Mouse (Mus musculus): Measurements from ENCODE around the gene Irgm1.
"Not testable (repeated sequence)": the region's sequence is repeated elsewhere in the genome, so short reads cannot be mapped to it uniquely, and the experiment has no call there.

The Irgm1 gene

DNA sequence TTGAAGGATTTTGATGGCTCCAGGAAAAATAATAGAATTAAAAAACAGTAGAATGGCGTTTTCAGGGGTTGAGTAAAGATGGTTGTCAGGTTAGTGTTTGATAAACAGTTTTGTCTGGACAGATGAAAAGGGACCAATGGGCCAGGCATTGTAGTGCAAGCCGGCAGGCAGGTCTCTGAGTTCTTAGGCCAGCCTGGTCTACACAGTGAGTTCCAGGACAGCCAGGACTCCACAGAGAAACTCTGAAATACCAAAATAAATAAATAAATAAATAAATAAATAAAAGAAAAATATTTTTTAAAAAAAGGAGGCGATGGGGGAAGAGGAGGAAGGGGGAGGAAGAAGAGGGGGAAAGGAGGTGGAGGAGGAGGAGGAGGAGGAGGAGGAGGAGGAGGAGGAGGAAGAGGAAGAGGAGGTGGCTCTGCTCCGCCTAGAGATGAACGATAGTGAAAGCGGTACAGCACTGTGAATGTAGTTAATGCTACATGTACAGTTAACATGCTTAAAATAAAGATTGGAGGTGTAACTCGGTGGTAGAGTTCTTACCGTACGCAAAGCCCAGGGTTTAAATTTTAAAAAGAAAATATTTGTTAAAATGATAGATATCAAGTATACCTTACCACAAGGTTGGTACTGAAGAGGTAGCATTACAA, 38.3 kb downstream of the Irgm1 start:
- DNase-seq (ENCODE audit: low spot score in 2 of 2): no peak

DNA sequence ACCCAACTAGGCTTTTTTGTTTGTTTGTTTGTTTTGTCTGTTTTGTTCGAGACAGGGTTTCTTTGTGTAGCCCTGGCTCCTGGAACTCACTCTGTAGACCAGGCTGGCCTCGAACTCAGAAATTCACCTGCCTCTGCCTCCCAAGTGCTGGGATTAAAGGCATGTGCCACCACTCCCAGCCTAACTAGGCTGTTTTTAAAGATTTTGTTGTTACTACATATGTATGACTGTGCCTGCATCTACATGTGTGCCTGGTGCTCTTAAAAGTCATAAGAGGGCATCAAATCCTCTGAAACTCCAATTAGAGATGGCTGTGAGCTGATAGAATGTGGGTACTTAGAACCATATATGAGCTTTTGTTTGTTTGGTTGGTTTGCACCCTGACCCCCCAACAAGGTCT, 40.2 kb downstream of the Irgm1 start:
- no peak for DNase-seq (ENCODE audit: low spot score in 2 of 2)

DNA sequence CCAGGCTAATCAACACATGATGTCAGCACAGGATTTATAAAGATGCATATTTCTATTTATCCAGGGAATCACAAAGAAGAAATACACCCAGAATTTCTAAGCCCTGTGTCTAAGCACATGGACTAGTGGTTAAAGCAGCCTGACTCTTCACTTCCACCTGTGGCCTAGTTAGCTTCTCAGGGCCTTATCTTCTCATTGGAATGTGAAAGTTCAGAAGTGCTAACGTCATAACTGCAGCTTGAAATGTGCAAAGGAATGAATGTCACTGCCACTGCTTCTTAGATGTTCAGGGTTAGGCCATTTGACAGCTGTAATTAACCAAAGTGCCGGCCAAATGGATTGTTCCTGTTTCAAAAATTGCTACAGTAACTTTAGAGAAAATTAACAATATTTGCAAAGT, 41.2 kb downstream of the Irgm1 start:
- no peak for DNase-seq (ENCODE audit: low spot score in 2 of 2)

DNA sequence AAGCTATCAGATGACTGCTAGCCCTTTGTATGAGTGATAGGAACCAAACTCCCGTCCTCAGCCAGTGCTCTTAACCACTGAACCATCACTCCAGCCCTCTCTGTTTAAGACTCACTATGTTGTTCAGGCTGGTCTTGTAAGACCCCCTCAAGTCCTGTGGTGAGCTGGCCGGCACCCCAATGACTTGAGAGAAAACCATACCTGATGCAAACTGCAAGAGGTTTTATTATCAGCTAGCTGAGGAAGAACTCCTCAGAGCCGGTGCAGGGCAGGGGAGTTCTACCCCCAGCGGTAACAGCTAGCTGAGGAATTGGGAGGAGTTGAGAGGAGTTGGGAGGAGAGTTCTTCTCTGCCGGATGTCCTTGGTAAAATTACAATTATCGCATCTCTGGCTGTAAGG, 43.6 kb downstream of the Irgm1 start:
- DNase-seq (ENCODE audit: low spot score in 2 of 2): no peak

DNA sequence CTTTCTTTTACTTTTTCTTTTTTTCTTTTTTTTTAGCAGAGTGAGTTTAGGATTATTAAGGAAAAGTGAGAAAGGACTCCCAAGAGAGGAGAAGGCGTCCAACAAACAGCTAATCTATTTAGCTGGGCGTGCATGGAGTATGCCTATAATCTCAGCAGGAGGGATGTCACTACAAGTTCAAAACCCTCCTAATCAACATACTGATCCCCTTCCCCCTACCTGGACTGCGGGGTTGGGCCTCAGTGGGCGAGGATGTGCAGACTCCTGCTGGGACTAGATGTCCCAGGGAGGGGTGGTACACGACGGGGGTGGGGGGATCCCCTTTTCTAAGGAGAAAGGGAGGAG, 44.8 kb downstream of the Irgm1 start:
- no peak for DNase-seq (ENCODE audit: low spot score in 2 of 2)

DNA sequence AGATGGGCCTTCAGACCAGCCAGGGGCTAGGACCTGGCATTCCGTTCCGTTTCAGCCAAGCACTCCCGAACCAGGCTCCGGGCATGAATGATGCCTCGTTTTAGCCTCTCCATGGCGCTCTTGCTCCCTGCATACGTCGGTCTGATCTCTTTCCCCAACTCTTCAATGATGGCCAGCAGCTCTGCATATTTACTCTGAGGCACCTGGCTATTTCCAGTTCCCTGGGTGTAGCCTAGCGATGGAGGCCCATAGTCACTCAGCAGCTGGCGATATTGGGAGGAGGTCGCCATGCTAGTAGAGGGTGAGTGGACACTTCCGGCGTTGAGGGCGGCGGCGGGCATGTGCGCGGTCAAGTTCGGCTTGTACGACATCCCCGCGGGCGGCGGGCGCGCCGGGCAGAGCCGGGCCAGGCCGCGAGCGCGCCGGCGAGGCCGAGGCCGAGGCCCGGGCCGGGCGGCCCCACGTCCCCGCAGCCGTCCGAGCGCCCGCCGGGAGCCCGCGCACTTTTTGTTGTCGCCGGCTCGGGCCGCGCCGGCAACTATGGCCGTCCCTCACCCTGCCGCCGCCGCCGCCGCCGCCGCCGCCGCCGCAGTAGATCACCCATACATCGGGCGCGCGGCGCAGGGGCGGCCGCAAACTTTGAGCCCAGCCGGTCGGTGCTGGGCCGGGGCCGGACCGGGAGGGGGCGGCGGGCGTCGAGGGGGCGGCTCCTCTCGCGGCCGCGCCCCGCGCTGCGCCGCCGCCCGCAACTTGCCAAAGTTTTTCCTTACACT, 45.3 kb downstream of the Irgm1 start, which contains the start of the genes Trim7 and Gm12184:
TSS of gene Trim7 (plus strand) at position 162 of the 773 bp plus-strand sequence.
TSS of gene Gm12184 (minus strand) at position 677 of the 773 bp plus-strand sequence.
- not testable (repeated sequence) for DNase-seq (ENCODE audit: low spot score in 2 of 2)

DNA sequence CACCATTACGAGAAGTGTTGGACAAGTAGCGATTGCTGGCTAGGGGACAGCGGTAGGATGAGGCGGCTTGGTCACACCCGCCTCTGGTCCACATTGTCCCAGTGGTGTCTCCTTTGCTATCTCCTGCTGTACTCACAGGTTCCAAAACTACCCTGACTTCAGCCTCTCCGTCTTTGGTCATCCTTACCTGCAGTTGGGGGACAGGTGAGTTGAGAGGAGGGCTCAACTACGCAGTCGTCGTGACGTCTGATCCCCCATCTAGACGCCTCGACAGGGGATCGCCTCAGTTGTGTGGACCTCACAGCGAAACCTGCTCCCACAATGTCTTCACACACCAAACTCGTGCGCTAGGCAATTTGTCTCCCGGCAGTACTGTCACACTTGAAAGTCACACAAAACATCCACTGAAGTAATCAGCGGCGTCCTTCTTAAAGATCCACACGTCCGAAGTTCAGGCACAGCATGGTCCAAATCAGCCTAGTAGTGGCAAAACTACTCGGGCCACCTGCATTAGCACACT, 47.1 kb downstream of the Irgm1 start:
- no peak for DNase-seq (ENCODE audit: low spot score in 2 of 2)

DNA sequence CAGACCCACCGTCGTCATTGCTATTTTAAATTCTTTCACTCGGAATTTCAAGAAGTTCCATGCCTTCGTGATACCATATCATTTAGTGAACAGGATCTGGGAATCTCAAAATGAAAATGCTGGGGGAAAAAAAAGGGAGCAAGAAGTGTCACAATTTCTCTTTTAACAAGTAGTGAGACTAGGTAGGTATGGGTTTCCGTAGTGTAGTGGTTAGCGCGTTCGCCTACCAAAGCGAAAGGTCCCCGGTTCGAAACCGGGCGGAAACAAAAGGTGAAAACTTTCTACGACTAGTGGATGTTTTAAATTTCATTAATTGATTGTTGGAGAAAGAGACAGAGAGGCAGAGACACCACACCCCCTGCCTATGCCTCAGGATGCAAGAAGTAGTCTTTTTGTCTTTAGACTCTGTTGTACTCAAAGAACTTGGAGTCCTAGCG, 47.9 kb downstream of the Irgm1 start:
- peak in 1 of 2 experiments; percentile 52 for DNase-seq (ENCODE audit: low spot score in 2 of 2)

DNA sequence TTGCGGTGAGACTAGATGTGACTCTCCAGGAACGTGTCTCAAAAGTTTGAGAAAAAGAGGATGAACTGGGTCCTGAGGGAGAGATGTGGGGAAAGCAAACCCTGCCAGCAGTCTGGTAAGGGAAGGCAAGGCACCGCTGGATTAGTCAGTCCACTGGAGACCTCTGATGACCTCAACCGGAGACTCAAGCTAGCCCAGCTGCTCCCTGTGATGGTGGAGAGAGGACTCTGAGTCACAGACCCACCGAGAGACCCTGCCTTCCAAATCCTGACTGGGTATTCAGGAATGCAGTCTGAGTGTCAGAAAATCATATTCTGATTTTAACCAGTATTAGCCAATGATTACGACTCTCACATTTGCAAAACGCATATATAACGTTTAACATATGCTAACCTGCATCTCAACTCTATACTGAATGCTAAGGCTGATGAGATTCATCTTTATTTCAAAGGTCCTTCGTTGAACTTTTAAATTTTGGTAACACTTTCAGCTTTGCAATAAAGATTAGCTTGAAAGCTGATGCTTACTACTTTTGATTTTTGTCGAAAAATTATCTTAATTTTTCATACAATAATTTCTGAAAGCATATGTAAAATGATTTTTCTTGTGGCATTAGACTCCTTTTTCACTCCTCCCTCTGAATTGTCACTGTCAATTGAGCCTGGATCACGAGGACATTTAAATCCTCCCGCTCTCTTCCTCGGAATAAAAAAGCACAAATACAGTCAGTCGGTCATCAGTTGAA, 48.5 kb downstream of the Irgm1 start:
- DNase-seq (ENCODE audit: low spot score in 2 of 2): no peak

DNA sequence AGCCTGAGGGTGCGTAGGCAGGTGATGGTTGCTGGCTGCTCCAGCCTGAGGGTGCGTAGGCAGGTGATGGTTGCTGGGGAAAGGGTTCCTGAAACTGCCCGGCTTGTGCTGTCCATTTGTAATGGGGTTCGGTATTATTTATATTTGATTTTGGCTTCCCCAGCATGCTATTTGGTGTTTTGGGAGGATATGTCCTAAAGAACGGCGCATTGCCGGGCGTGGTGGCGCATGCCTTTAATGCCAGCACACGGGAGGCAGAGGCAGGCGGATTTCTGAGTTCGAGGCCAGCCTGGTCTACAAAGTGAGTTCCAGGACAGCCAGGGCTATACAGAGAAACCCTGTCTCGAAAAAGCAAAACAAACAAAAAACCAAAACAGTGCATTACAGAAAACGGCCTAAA, 50.2 kb downstream of the Irgm1 start:
- not testable (repeated sequence) for DNase-seq (ENCODE audit: low spot score in 2 of 2)

DNA sequence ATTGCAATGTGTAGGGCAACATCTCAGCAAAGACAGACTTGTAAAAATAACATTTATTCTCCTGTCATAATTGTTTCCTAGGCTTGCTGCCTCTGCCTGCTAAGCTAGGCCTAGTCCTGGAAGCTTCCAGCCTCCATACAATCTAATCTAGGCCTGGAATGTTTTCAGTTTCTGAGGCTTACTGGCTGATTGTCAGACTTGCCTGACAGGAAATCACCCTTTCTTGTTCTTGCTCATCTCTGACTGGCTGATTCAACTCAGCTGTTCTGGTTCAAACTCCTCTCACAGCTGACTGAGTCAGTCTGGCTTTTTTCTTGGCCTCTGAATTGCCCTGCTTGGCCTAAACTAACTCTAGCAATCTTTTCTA, 51.2 kb downstream of the Irgm1 start:
- no peak for DNase-seq (ENCODE audit: low spot score in 2 of 2)

DNA sequence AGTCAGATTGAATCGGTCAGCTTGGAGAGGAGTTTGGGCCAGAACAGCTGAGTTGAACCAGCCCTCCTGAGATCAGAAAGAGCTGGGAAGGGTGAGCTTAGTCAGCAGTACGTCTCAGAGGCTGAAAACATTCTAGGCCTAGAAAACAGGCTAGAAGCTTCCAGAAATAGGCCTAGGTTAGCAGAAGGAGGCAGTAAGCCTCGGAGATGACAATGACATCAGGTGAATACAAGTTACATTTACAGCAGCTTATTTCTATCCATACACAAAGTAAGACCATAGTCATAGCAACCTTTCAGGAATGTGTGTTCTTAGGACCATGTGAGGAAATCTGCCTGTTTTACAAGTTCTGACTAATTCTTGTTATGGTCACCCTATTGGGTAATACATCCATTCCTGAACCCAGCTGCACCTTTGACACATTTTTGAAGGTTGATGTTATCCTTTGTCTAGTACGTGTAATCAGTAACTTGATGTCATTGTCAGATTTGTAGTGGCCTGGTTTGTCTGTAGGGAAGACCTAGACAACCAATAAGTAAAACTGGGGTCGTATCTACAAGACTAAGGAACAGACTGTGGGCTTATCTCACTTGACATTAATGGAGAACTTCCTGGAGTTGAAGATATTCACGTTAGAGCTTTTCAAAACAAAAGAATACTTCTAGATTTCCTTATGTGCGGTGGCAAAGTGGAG, 51.7 kb downstream of the Irgm1 start:
- DNase-seq (ENCODE audit: low spot score in 2 of 2): no peak

DNA sequence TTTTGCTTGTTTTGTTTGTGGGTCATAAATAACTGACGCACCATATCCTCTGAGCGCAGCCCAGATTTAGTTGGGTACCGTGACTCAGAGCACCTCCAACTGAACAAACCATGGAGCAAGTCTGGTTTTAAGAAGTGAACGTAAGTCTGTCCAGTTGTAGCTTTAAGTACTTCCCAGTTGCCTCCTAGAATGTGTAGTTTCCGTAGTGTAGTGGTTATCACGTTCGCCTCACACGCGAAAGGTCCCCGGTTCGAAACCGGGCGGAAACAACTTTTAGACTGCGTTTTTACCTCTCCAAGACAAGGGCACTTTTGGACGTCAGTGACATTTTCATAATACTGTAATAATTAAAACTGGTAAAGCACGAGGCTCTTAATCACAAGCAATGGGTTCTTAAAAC, 53.1 kb downstream of the Irgm1 start:
- DNase-seq (ENCODE audit: low spot score in 2 of 2): peak in 1 of 2 experiments; percentile 77

DNA sequence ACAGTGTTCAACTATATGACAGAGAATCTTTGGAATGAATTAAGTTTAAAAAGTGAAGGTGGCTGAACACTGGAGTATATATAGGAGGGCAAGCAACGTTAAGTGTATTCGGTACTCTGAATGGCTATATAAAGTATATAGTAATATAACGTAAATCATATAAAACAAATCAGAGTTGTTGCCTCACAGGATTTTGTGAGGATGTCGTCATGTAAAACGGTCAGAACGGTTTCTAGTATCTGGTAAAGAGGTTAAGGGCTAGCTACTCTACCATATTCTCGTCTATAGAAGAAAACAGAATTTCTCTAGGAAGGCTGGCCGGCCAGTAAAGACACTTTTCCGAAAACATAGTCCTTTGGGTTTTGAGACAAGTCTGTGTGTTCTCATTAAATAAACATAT, 53.7 kb downstream of the Irgm1 start:
- no peak for DNase-seq (ENCODE audit: low spot score in 2 of 2)

DNA sequence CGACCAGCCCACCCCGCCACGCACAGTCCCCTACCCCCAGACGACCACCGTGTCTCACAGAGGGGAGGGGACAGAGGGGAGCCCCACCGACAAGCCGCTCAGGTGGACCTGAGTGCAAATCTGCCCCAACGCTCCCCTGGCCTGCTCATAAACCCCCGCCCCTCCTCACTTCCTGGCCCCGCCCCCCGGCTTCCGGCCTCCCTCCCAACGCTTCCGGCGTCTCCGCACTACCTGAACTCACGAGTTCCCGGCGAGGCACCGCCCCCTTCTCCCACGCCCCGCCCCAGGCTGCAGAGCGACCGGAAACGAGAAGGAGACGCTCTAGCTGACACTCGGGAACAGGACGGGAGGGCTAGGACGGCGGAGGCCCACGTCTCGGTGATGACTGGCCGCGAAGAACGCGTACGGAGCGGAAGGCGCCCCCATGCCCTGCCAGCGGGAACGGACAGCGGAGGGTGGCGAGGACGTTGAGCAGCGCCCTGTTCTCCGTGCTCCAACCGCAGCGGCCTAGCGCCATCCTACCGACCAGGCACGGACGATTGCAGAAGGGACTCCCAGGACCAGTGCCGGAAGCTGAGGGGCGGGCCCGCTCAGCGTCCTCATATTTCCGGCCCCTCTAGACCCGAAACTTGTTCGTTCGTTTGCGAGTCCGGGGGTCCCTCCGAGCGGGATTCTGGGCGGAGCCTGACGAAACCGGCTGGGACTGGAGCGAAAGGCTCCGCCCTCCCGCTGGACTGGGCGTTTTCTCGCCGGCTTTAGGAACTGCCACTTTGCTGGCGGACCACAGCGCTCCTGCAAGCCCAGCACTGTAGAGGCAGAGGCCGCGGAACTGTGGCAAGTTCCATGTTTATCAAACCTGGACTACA, 54.5 kb downstream of the Irgm1 start, which contains the start of gene Trim41:
TSS of gene Trim41 (minus strand) at position 554 of the 866 bp plus-strand sequence.
- DNase-seq (ENCODE audit: low spot score in 2 of 2): peak; percentile 97 to 98

DNA sequence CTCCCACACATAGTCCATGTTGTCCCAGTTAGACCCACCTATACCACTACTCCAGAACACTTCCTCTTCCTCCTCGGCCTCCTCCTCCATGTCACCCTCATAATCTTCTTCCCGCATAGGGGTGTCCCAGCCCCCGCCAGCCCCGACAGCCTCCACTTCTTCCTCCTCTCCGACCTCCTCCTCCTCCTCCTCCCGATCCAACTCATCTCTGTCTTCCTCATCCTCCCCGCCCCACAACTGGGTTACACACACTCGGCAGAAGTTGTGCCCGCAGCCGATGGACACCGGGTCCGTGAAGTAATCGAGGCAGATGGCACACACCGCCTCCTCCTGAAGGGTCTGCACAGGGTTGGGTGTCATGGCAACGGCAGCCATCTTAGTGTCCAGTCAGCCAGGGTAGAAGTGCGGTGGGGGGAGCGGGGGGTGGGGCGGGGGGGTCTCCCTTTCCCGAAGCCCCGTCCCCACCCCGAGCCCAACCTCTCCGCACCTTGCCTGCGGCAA, 55.2 kb downstream of the Irgm1 start:
- peak in 1 of 2 experiments; percentile 63 for DNase-seq (ENCODE audit: low spot score in 2 of 2)

DNA sequence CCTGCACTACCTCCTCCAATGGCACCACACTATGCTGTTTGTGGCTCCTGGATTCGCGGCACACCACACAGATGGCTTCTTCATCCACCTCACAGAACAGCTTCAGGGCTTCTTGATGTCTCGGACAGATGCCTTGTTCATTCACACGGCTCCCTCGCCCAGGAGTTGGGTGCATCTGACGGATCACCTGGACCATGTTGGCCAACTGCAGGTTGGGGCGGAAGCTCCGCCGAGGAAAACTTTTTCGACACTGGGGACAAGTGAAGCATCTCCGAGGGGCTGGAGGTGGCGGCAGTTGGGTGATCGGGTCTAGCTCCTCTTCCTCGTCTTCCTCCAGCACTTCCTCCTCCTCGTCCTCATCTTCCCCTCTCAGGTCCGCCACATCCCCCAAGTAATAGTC, 55.6 kb downstream of the Irgm1 start:
- DNase-seq (ENCODE audit: low spot score in 2 of 2): no peak

DNA sequence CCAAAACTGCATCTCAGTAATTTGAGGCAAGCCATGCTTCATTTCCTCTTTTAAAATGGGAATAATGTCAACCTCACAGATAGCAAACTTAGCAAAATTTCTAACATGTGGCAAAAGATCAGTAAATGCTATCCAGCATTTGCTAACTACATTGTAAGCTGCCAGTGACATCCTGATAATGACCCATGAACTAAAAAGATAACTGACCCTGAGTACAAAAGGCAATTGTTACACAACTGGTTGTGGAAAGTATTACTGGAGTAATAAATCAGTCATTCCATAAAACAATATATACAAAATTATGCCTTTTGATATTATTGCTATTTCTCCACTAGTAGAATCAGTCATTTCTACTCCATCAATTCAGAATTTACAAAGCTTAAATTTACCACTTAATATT, 57.7 kb downstream of the Irgm1 start:
- DNase-seq (ENCODE audit: low spot score in 2 of 2): no peak
